Mouse (Mus musculus): ENCODE results near the gene Hps3.

GRCm38 (mm10) chr3:20036069-20036468 lies 954 bp upstream of the Hps3 start:
- no peak for TF ChIP-seq TAL1 (IDR thresholded peaks at IDR 0.05; ENCODE audit: low read length)
- no peak for TF ChIP-seq GATA1 (IDR thresholded peaks at IDR 0.05; ENCODE audit: low read length)

Data from erythroblast, embryonic 14.5 days (primary cell).